Mouse (Mus musculus) spleen, adult 2 months (tissue): Measurements from ENCODE around the gene Ube2k.

Experiments
- CTCF ChIP-seq: fragments of 200-500 bp; IDR thresholded peaks from 2 replicates; pipeline ENCODE4 v1.5.1; 2011; ENCODE audit warnings: mild to moderate bottlenecking, inconsistent platforms; ENCODE audit not compliant: insufficient read depth, insufficient read length, insufficient replicate concordance; ENCODE audit errors: extremely low read depth
- POLR2A ChIP-seq: fragments of 200-500 bp; IDR thresholded peaks from 2 replicates; pipeline ENCODE4 v1.6.1; 2011; ENCODE audit warnings: low read depth, low read length, inconsistent platforms

- TF ChIP-seq CTCF (no peak), POLR2A (no peak)
These were observed 6.5 kb downstream of the Ube2k start for GRCm38 (mm10) chr5:65543491-65543890.
